Mouse (Mus musculus) G1E (cell line): ENCODE results near the gene Epo. TPM values are rescaled to one million over a fixed set of nuclear protein-coding genes. Genes with fewer than 3 reads are reported as not detected.

ENCODE experiments used
- ATAC-seq: 2 replicates; pipeline ENCODE4 v1.8.0; 2016; ENCODE audit warnings: mild to moderate bottlenecking; ENCODE audit not compliant: insufficient number of reproducible peaks, poor library complexity, low FRiP score, severe bottlenecking; ENCODE audit errors: extremely low read depth
- DNase-seq: peaks from one replicate; pipeline ENCODE4 v3.0.0; 2012; ENCODE audit warnings: low spot score
- H3K27me3 ChIP-seq: 2 replicates; pipeline ENCODE4 v1.6.1; 2012; ENCODE audit warnings: mild to moderate bottlenecking, low read length, inconsistent platforms; ENCODE audit not compliant: insufficient read depth
- H3K36me3 ChIP-seq: replicated peaks from 2 replicates; pipeline ENCODE3; 2012; ENCODE audit warnings: mild to moderate bottlenecking, inconsistent platforms
- H3K4me1 ChIP-seq: 2 replicates; pipeline ENCODE4 v1.6.1; 2012; ENCODE audit warnings: low read depth, low read length, inconsistent platforms, mixed read lengths; ENCODE audit not compliant: insufficient read depth
- H3K4me3 ChIP-seq: 2 replicates; pipeline ENCODE4 v1.5.1; 2012; ENCODE audit warnings: low read depth, mild to moderate bottlenecking, inconsistent platforms, low read length, moderate library complexity, mixed read lengths
- H3K9me3 ChIP-seq: replicated peaks from 2 replicates; pipeline ENCODE4 v1.6.1; 2012; ENCODE audit warnings: inconsistent platforms
- CTCF ChIP-seq: IDR thresholded peaks from 2 replicates; pipeline ENCODE4 v1.5.1; 2012; ENCODE audit warnings: low read depth, low read length, inconsistent platforms, mixed read lengths
- GATA1 ChIP-seq: IDR thresholded peaks from 2 replicates; pipeline ENCODE4 v1.6.1; 2012; ENCODE audit warnings: borderline replicate concordance, low read length, inconsistent platforms, mixed read lengths
- GATA2 ChIP-seq: IDR thresholded peaks from 2 replicates; pipeline ENCODE4 v1.6.1; 2012; ENCODE audit warnings: low read depth, low read length, inconsistent platforms, borderline replicate concordance
- POLR2AphosphoS5 ChIP-seq: IDR thresholded peaks from 2 replicates; pipeline ENCODE4 v1.6.1; 2012; ENCODE audit warnings: low read depth, low read length, inconsistent platforms; ENCODE audit not compliant: insufficient replicate concordance
- TAL1 ChIP-seq: conservative IDR thresholded peaks from 2 replicates; pipeline ENCODE4 v1.6.1; 2012; ENCODE audit warnings: low read depth, low read length, inconsistent platforms, mixed read lengths
- polyA plus RNA-seq: library from polyadenylated mRNA; stranded (reverse); fragments of >175 nt; gene quantifications from 2 replicates; pipeline ENCODE4 v1.2.3, GENCODE M21; 2012
- total RNA-seq, 2 experiments: library from RNA; stranded (forward) in 1 of 2; stranded (reverse) in 1 of 2; fragments of 200-1000 nt in 1 of 2; fragments of >200 nt in 1 of 2; fragmentation: Nextera tagmentation in 1 of 2; gene quantifications; 2 replicates each; pipeline ENCODE4 v1.2.3; 2014 to 2017

Gene Epo
- total and polyA plus RNA-seq, 3 experiments = not detected

DNA sequence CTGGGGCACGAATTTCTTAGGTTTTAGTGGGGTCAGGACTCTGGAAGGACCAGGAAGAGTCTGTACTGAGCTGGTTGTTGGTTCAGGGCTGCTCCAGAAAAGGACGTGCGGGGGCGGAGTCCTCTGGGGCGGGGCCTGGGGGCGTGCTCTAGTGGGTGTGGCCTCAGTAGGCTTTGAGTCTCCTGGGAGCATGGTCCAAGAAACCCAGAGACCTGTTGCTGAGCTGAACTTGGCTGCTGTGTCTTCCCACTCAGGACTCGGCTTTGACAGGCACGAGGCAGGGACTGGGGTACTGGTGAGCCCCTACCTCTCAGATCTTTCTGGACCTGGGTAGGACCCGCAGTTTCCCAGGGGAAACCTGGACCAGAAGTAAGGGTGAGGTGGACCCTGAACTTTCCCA is 36.6 kb upstream of the Epo start, which contains the start of gene Tfr2:
Gene Tfr2, plus strand, starts transcription at position 176 of the 400 bp plus-strand sequence.
- Histone ChIP-seq H3K9me3 (peaks cover 5% of the 10 kb centered on the region), H3K4me3 (peak within 1 kb of the TSS; percentile 82), H3K4me1 (peaks cover 63% of the 10 kb centered on the region), H3K27me3 (0 out of 2 replicates have a peak, but pooled peaks cover 5% of the 10 kb centered on the region), H3K36me3 (peaks cover 28% of the 10 kb centered on the region)
- TF ChIP-seq GATA2 = no peak
- no peak for TF ChIP-seq CTCF
- TF ChIP-seq POLR2AphosphoS5 = no peak
- TF ChIP-seq GATA1 = no peak
- no peak for TF ChIP-seq TAL1
- DNase-seq (peak; percentile 84), ATAC-seq (peak; percentile 51)

DNA sequence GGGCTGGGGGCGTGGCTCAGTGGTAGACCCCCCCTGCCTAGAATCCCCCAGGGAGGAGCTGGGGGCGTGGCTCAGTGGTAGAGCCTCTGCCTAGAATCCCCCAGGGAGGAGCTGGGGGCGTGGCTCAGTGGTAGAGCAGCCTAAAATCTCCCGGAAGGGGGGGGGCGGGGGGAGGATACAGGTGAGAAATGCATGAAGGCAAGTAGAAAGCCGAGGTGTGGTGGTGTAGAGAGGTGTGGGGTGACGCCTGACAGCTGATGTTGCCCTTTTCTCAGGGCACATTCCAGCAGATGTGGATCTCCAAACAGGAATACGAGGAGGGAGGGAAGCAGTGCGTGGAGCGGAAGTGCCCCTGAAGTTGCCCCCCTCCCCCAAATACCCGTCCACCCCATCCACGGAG is 36.0 kb upstream of the Epo start:
- ATAC-seq = no peak
- H3K9me3 ChIP-seq = peaks cover 5% of the 10 kb centered on the region
- TF ChIP-seq GATA1 (no peak), TAL1 (no peak), GATA2 (no peak), POLR2AphosphoS5 (no peak), CTCF (no peak)
- peak overlapping the region; percentile 62; the same call in 1 of the 2 replicates for H3K4me3 ChIP-seq
- H3K4me1 ChIP-seq = peaks cover 56% of the 10 kb centered on the region
- H3K27me3 ChIP-seq = 0 out of 2 replicates have a peak, but pooled peaks cover 5% of the 10 kb centered on the region
- no peak for DNase-seq
- H3K36me3 ChIP-seq = peaks cover 21% of the 10 kb centered on the region

GRCm38 (mm10) chr5:137568223-137568798 is 35.3 kb upstream of the Epo start:
- Histone ChIP-seq H3K27me3 (0 out of 2 replicates have a peak, but pooled peaks cover 5% of the 10 kb centered on the region), H3K9me3 (peaks cover 5% of the 10 kb centered on the region), H3K4me1 (peaks cover 49% of the 10 kb centered on the region), H3K4me3 (no peak overlapping the region; the same call in 1 of the 2 replicates), H3K36me3 (peaks cover 14% of the 10 kb centered on the region)
- no peak for TF ChIP-seq GATA1
- no peak for ATAC-seq
- no peak for DNase-seq

DNA sequence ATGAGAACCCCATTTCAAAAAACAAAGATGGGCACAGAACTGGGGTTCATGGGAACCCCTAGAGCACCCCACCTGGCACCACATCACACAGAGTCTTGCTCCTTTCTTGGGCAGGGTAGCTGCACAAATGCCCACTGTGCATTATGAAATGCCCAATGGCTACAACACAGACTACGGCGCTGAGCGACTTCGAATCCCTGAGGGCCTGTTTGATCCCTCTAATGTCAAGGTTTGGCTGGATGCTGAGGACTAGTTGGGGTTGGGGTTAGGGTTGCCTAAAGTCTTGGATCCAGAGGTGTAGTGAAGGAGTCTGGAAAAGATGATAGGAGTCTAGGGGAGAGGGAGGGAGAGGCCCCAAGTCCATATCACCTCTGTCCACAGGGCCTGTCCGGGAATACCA is 33.4 kb upstream of the Epo start:
- H3K36me3 ChIP-seq = no peaks in the 10 kb centered on the region
- H3K4me1 ChIP-seq = peaks cover 34% of the 10 kb centered on the region
- H3K9me3 ChIP-seq = peaks cover 5% of the 10 kb centered on the region
- TF ChIP-seq CTCF = no peak
- no peak for ATAC-seq
- no peak overlapping the region for H3K4me3 ChIP-seq
- no peak for DNase-seq
- peaks cover 17% of the 10 kb centered on the region for H3K27me3 ChIP-seq

DNA sequence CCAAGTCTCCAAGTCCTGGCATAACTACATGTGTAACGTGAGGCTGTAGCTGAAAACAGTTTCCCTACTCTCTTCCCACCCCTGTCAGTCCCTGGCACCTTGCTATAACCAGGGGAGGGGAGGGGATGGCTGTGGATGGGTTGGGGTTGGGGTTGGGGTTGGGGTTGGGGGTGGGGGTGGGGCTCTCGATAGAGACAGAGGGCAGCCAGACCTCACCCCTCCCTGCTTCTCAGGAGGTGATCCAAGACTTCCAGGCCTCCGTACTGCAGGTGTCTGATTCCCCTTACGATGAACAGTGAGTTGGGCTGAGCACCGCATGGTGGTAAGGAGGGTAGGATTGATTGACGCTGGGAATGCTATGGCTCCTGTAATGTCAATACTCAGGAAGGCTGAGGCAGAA is 32.7 kb upstream of the Epo start:
- ATAC-seq = no peak

DNA sequence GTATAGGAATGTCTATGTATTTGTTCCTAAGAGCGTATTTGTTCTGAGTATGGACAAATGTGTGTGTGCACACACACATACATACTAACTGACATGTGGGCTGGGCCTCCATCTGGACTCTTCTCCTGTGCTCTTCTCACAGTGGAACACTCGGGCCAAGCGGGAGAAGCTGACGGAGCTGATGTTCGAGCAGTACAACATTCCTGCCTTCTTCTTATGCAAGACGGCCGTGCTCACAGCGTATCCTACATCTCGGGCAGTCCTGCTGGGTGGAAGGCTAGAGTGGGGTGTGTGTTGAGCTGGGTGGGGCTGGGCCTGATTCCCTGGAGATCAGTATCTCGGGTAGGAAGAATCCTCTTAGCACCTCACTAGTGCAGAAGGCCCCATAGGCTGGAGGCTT is 29.9 kb upstream of the Epo start:
- Histone ChIP-seq H3K36me3 (no peaks in the 10 kb centered on the region), H3K4me1 (peaks cover 6% of the 10 kb centered on the region), H3K27me3 (peaks cover 44% of the 10 kb centered on the region), H3K4me3 (no peak overlapping the region), H3K9me3 (no peaks in the 10 kb centered on the region)
- no peak for TF ChIP-seq POLR2AphosphoS5
- no peak for TF ChIP-seq GATA2
- TF ChIP-seq TAL1 = no peak
- TF ChIP-seq GATA1 = no peak
- TF ChIP-seq CTCF = no peak
- ATAC-seq (no peak), DNase-seq (no peak)

More for the DNA sequence above, 32.7 kb upstream of the Epo start:
- Histone ChIP-seq H3K9me3 (peaks cover 5% of the 10 kb centered on the region), H3K36me3 (no peaks in the 10 kb centered on the region), H3K4me3 (no peak overlapping the region), H3K27me3 (peaks cover 21% of the 10 kb centered on the region), H3K4me1 (peaks cover 28% of the 10 kb centered on the region)
- no peak for DNase-seq
- TF ChIP-seq POLR2AphosphoS5 (no peak), GATA1 (no peak), CTCF (no peak), TAL1 (no peak), GATA2 (no peak)

DNA sequence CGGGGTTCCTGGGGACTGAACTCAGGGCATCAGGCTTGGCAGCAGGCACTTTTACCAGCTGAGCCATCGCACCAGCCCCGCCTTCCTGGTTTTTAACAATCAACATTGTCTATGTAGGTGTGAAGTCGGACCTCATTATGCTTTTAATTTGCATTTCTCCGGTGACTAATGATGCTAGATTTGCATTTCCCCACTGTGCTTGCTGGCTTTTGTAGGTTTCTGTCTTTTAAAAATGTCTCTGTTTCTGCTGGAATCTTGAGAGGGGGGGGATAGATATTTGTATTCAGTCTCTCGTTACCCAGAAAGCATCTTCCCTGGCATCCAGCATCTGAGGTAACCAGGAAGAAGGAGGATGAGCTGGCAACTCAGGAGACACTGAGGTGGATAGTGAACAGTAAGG is 28.5 kb upstream of the Epo start:
- H3K27me3 ChIP-seq = peaks cover 44% of the 10 kb centered on the region

More for the DNA sequence above, 28.5 kb upstream of the Epo start:
- TF ChIP-seq POLR2AphosphoS5 (no peak), CTCF (no peak), TAL1 (no peak), GATA1 (no peak), GATA2 (no peak)
- peaks cover 3% of the 10 kb centered on the region for H3K4me1 ChIP-seq
- H3K4me3 ChIP-seq = no peak overlapping the region
- H3K9me3 ChIP-seq = no peaks in the 10 kb centered on the region
- H3K36me3 ChIP-seq = no peaks in the 10 kb centered on the region
- DNase-seq (no peak), ATAC-seq (no peak)
